Mouse (Mus musculus): ENCODE data around the gene Bod1l.

DNA sequence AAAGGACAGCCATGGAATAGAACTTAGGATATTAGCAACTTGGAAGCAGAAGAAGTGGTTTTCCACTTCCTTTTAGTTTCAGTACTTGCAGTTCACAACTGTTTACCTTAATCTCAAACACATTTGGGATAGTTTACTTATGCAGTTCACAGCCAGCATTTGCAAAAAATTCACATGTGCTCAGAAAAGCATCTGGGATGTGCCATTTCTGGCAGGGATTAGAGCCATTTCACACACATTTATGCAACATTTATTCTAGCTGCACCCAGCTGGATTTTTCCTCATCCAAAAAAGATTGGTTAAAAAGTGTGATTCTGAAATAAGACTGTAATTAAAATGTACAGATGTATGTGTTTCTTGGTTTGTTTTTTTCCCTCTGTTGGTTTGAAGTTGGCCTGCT, 49.7 kb downstream of the Bod1l start:
- TF ChIP-seq CTCF (IDR thresholded peaks at IDR 0.05; ENCODE audit: low read depth) = no peak
- TF ChIP-seq EP300 (IDR thresholded peaks at IDR 0.05; ENCODE audit: low read depth) = no peak
